Mouse (Mus musculus): Measurements from ENCODE around the gene Ormdl3. TPM values are rescaled to one million over a fixed set of nuclear protein-coding genes. Genes with fewer than 3 reads are reported as not detected.

Gene Ormdl3
- polyA plus RNA-seq, 1 experiment from 2014 or later: 58.2 TPM

- Histone ChIP-seq H3K9ac (replicated peaks) (no peak overlapping the region), H3K4me2 (peak overlapping the region; percentile 57), H3K27ac (no peak overlapping the region), H3K27me3 (peaks cover 63% of the 10 kb centered on the region), H3K4me1 (replicated peaks) (peaks cover 19% of the 10 kb centered on the region), H3K36me3 (no peaks in the 10 kb centered on the region), H3K9me3 (no peaks in the 10 kb centered on the region), H3K4me3 (replicated peaks) (peak overlapping the region; percentile 33)
- no peak for ATAC-seq (ENCODE audit: insufficient number of reproducible peaks, insufficient read depth, low FRiP score, low TSS enrichment, low read depth)
- 1% methylated on average over 20 of the region's 20 CpGs for WGBS
Measured at GRCm38 (mm10) chr11:98602090-98602690, 15.0 kb upstream of the Ormdl3 start.

GRCm38 (mm10) chr11:98599291-98599690 lies 12.1 kb upstream of the Ormdl3 start:
- WGBS: 34% methylated on average over 18 of the region's 18 CpGs
- peaks cover 19% of the 10 kb centered on the region for H3K4me1 ChIP-seq (replicated peaks)
- peaks cover 54% of the 10 kb centered on the region for H3K27me3 ChIP-seq
- no peak overlapping the region for H3K27ac ChIP-seq
- H3K4me2 ChIP-seq: no peak overlapping the region
- ATAC-seq (ENCODE audit: insufficient number of reproducible peaks, insufficient read depth, low FRiP score, low TSS enrichment, low read depth): no peak
- H3K36me3 ChIP-seq: no peaks in the 10 kb centered on the region
- no peaks in the 10 kb centered on the region for H3K9me3 ChIP-seq
- no peak overlapping the region for H3K4me3 ChIP-seq (replicated peaks)
- H3K9ac ChIP-seq (replicated peaks): no peak overlapping the region

- no peak overlapping the region for H3K4me3 ChIP-seq (replicated peaks)
- H3K4me1 ChIP-seq (replicated peaks): peaks cover 19% of the 10 kb centered on the region
- ATAC-seq (ENCODE audit: insufficient number of reproducible peaks, insufficient read depth, low FRiP score, low TSS enrichment, low read depth): no peak
- H3K9ac ChIP-seq (replicated peaks): no peak overlapping the region
- no peak overlapping the region for H3K4me2 ChIP-seq
- H3K27me3 ChIP-seq: peaks cover 53% of the 10 kb centered on the region
- no peaks in the 10 kb centered on the region for H3K9me3 ChIP-seq
- no peak overlapping the region for H3K27ac ChIP-seq
- H3K36me3 ChIP-seq: no peaks in the 10 kb centered on the region
- WGBS: 62% methylated on average over 18 of the region's 18 CpGs
Measured at GRCm38 (mm10) chr11:98598851-98599290, 11.7 kb upstream of the Ormdl3 start.

GRCm38 (mm10) chr11:98597991-98598390 lies 10.8 kb upstream of the Ormdl3 start, which contains the start of gene Lrrc3c:
Gene Lrrc3c (plus strand): TSS chr11:98598291.
- Histone ChIP-seq H3K4me2 (no peak within 1 kb of the TSS), H3K9ac (replicated peaks) (no peak within 1 kb of the TSS), H3K9me3 (no peaks in the 10 kb centered on the region), H3K36me3 (no peaks in the 10 kb centered on the region), H3K4me1 (replicated peaks) (peaks cover 19% of the 10 kb centered on the region), H3K27ac (no peak within 1 kb of the TSS), H3K4me3 (replicated peaks) (no peak within 1 kb of the TSS), H3K27me3 (peaks cover 47% of the 10 kb centered on the region)
- no peak for ATAC-seq (ENCODE audit: insufficient number of reproducible peaks, insufficient read depth, low FRiP score, low TSS enrichment, low read depth)
- 87% methylated on average over 8 of the region's 8 CpGs for WGBS

GRCm38 (mm10) chr11:98597363-98597762 lies 10.2 kb upstream of the Ormdl3 start:
- Histone ChIP-seq H3K9me3 (no peaks in the 10 kb centered on the region), H3K4me2 (no peak overlapping the region), H3K36me3 (no peaks in the 10 kb centered on the region), H3K4me3 (replicated peaks) (no peak overlapping the region), H3K27me3 (peaks cover 50% of the 10 kb centered on the region), H3K27ac (no peak overlapping the region), H3K9ac (replicated peaks) (no peak overlapping the region), H3K4me1 (replicated peaks) (peaks cover 16% of the 10 kb centered on the region)
- 40% methylated on average over 6 of the region's 6 CpGs for WGBS
- no peak for ATAC-seq (ENCODE audit: insufficient number of reproducible peaks, insufficient read depth, low FRiP score, low TSS enrichment, low read depth)

GRCm38 (mm10) chr11:98595955-98596354 lies 8.8 kb upstream of the Ormdl3 start:
- Histone ChIP-seq H3K9me3 (no peaks in the 10 kb centered on the region), H3K27ac (no peak overlapping the region), H3K36me3 (no peaks in the 10 kb centered on the region), H3K9ac (replicated peaks) (no peak overlapping the region), H3K4me1 (replicated peaks) (peaks cover 9% of the 10 kb centered on the region; the same call in 1 of the 2 replicates), H3K4me2 (no peak overlapping the region), H3K4me3 (replicated peaks) (no peak overlapping the region), H3K27me3 (peaks cover 43% of the 10 kb centered on the region)
- no peak for ATAC-seq (ENCODE audit: insufficient number of reproducible peaks, insufficient read depth, low FRiP score, low TSS enrichment, low read depth)
- 73% methylated on average over 3 of the region's 3 CpGs for whole genome bisulfite sequencing

- H3K36me3 ChIP-seq: no peaks in the 10 kb centered on the region
- 81% methylated on average over 10 of the region's 10 CpGs for WGBS
- no peaks in the 10 kb centered on the region for H3K9me3 ChIP-seq
- no peak for ATAC-seq (ENCODE audit: insufficient number of reproducible peaks, insufficient read depth, low FRiP score, low TSS enrichment, low read depth)
- H3K9ac ChIP-seq (replicated peaks): no peak overlapping the region
- no peak overlapping the region for H3K27ac ChIP-seq
- peaks cover 39% of the 10 kb centered on the region for H3K27me3 ChIP-seq
- H3K4me2 ChIP-seq: no peak overlapping the region
- peaks cover 9% of the 10 kb centered on the region; the same call in 1 of the 2 replicates for H3K4me1 ChIP-seq (replicated peaks)
- no peak overlapping the region for H3K4me3 ChIP-seq (replicated peaks)
Measured at GRCm38 (mm10) chr11:98595473-98595872, 8.3 kb upstream of the Ormdl3 start.

GRCm38 (mm10) chr11:98595021-98595420 lies 7.9 kb upstream of the Ormdl3 start:
- Histone ChIP-seq H3K36me3 (no peaks in the 10 kb centered on the region), H3K27me3 (peaks cover 34% of the 10 kb centered on the region), H3K9me3 (no peaks in the 10 kb centered on the region), H3K4me3 (replicated peaks) (no peak overlapping the region), H3K4me2 (no peak overlapping the region), H3K4me1 (replicated peaks) (peaks cover 9% of the 10 kb centered on the region; the same call in 1 of the 2 replicates), H3K9ac (replicated peaks) (no peak overlapping the region), H3K27ac (no peak overlapping the region)
- ATAC-seq (ENCODE audit: insufficient number of reproducible peaks, insufficient read depth, low FRiP score, low TSS enrichment, low read depth): no peak
- 77% methylated on average over 6 of the region's 6 CpGs for WGBS

GRCm38 (mm10) chr11:98590548-98591445 lies 3.6 kb upstream of the Ormdl3 start:
- WGBS: 78% methylated on average over 19 of the region's 19 CpGs
- H3K4me3 ChIP-seq (replicated peaks): no peak overlapping the region
- H3K27ac ChIP-seq: no peak overlapping the region
- no peaks in the 10 kb centered on the region for H3K36me3 ChIP-seq
- peaks cover 11% of the 10 kb centered on the region for H3K27me3 ChIP-seq
- no peak overlapping the region for H3K4me2 ChIP-seq
- H3K9me3 ChIP-seq: no peaks in the 10 kb centered on the region
- H3K9ac ChIP-seq (replicated peaks): no peak overlapping the region
- ATAC-seq (ENCODE audit: insufficient number of reproducible peaks, insufficient read depth, low FRiP score, low TSS enrichment, low read depth): no peak
- peaks cover 18% of the 10 kb centered on the region for H3K4me1 ChIP-seq (replicated peaks)

GRCm38 (mm10) chr11:98589306-98589705 lies 2.1 kb upstream of the Ormdl3 start:
- WGBS: 88% methylated on average over 8 of the region's 8 CpGs
- Histone ChIP-seq H3K9me3 (no peaks in the 10 kb centered on the region), H3K36me3 (no peaks in the 10 kb centered on the region), H3K27ac (no peak overlapping the region), H3K4me1 (replicated peaks) (peaks cover 30% of the 10 kb centered on the region), H3K27me3 (peaks cover 11% of the 10 kb centered on the region), H3K9ac (replicated peaks) (no peak overlapping the region), H3K4me2 (no peak overlapping the region), H3K4me3 (replicated peaks) (no peak overlapping the region)
- no peak for ATAC-seq (ENCODE audit: insufficient number of reproducible peaks, insufficient read depth, low FRiP score, low TSS enrichment, low read depth)

- Histone ChIP-seq H3K9ac (replicated peaks) (no peak overlapping the region), H3K36me3 (peaks cover 4% of the 10 kb centered on the region; the same call in 1 of the 2 replicates), H3K27me3 (peaks cover 11% of the 10 kb centered on the region), H3K4me1 (replicated peaks) (peaks cover 30% of the 10 kb centered on the region), H3K9me3 (no peaks in the 10 kb centered on the region), H3K4me3 (replicated peaks) (no peak overlapping the region), H3K4me2 (no peak overlapping the region), H3K27ac (no peak overlapping the region)
- ATAC-seq (ENCODE audit: insufficient number of reproducible peaks, insufficient read depth, low FRiP score, low TSS enrichment, low read depth): no peak
- 67% methylated on average over 6 of the region's 6 CpGs for WGBS
Measured at GRCm38 (mm10) chr11:98588833-98589281, 1.7 kb upstream of the Ormdl3 start.
